Mouse (Mus musculus): ENCODE results near the gene Lactb. TPM values are rescaled to one million over a fixed set of nuclear protein-coding genes. Genes with fewer than 3 reads are reported as not detected.

Lactb gene
- polyA plus RNA-seq (2012; rRNA removed): 18.2 and 18.5 TPM in 2 replicates

DNA sequence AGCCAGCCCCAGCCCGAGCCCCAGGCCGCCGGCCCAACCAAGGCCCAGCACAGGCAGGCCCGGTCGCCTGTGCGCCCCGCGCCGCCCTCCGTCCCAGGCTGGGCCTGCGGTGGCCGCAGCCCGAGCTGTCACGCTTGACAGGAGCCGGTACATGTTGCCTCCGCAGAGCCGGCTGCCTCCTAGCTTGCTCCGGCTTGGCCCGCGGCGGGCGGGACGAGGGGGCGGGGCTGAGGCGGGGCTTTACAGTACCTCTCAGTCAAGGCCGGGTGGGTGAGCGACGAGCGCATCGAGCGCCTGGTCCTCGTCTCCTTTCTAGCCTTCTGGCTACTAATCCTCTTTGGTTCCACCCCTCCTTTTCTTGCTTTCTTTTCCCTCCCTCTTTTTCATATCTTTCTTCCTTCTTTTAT lies at the start of gene Lactb:
TSS of gene Lactb (minus strand) at position 246 of the 407 bp plus-strand sequence.
- TF ChIP-seq CTCF (IDR thresholded peaks at IDR 0.05; ENCODE audit: extremely low read depth, insufficient read depth, low read length) (no peak), POLR2A (IDR thresholded peaks at IDR 0.05; ENCODE audit: extremely low read depth, insufficient read depth, low read length) (peak; percentile 58)
- peak within 1 kb of the TSS; percentile 93 for H3K27ac ChIP-seq (ENCODE audit: insufficient read depth, low read length)
- peaks cover 6% of the 10 kb centered on the region for H3K4me1 ChIP-seq (ENCODE audit: control insufficient read depth, insufficient read depth, low read length)
- peak within 1 kb of the TSS; percentile 77 for H3K4me3 ChIP-seq (ENCODE audit: insufficient read depth, low read length)

DNA sequence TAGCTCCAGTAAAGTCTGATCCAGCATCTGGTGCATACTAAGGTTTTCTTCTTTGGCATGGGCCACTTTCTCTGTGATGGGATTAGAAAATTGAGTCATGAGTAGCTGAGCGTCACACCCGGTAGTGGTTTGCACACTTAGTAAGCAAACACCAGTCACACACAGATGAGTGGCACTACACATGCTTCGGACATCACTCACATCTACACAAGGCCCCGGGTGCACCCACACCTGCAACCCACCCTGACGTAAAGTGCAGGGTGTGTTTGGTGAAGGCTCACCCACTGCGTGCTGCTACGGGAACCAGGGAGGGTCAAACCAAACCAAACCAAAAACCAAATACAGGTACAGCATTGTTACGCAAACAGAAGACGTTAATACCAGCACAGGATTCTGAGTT lies 48.1 kb upstream of the Lactb start:
- H3K27ac ChIP-seq (ENCODE audit: insufficient read depth, low read length): no peak overlapping the region
- H3K4me1 ChIP-seq (ENCODE audit: control insufficient read depth, insufficient read depth, low read length): no peaks in the 10 kb centered on the region; the same call in 1 of the 2 replicates
- TF ChIP-seq POLR2A (IDR thresholded peaks at IDR 0.05; ENCODE audit: extremely low read depth, insufficient read depth, low read length) (no peak), CTCF (IDR thresholded peaks at IDR 0.05; ENCODE audit: extremely low read depth, insufficient read depth, low read length) (no peak)
- H3K4me3 ChIP-seq (ENCODE audit: insufficient read depth, low read length): no peak overlapping the region

DNA sequence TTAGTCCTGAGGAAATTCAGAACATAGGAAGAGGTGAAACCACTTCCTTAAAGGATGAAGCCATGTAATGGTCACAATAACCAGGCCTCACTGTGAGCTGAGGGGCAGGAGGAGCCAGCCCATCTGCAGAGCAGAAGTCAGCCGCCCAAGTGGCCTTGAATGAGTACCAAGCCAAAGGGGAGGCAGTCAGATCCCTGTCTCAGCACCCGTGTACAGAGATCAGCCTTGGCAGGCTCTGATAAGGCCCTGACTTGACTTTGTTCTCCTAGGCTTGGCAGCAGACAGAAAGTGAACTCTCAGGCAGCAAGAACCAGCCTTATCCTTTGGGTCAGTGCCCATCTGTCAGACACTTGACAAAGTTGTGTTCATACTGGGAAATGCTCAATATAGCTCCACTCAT lies 44.8 kb upstream of the Lactb start:
- no peak overlapping the region for H3K27ac ChIP-seq (ENCODE audit: insufficient read depth, low read length)
- H3K4me3 ChIP-seq (ENCODE audit: insufficient read depth, low read length): no peak overlapping the region
- no peaks in the 10 kb centered on the region; the same call in 1 of the 2 replicates for H3K4me1 ChIP-seq (ENCODE audit: control insufficient read depth, insufficient read depth, low read length)
- TF ChIP-seq CTCF (IDR thresholded peaks at IDR 0.05; ENCODE audit: extremely low read depth, insufficient read depth, low read length) (no peak), POLR2A (IDR thresholded peaks at IDR 0.05; ENCODE audit: extremely low read depth, insufficient read depth, low read length) (no peak)

DNA sequence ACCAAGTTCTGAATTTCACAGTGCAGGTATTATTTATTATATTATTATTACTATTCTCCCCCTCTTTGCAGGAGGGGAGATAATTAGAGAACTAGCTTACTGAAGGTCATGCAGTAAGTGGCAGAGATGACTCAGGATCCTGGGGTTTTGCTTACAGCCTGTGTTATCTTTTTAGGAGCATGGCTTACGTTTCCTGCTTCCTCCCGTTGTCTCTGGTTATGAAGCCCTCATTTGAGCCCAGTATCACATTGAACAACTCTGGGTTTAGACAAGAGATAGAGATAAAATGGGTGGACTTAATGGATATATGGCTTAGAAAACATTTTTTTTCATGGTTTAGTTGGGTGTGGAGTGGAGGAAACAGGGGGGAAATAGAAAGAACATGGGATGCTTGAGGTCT lies 38.2 kb upstream of the Lactb start:
- H3K4me1 ChIP-seq (ENCODE audit: control insufficient read depth, insufficient read depth, low read length): no peaks in the 10 kb centered on the region
- no peak overlapping the region for H3K27ac ChIP-seq (ENCODE audit: insufficient read depth, low read length)
- no peak overlapping the region for H3K4me3 ChIP-seq (ENCODE audit: insufficient read depth, low read length)
- no peak for TF ChIP-seq CTCF (IDR thresholded peaks at IDR 0.05; ENCODE audit: extremely low read depth, insufficient read depth, low read length)
- TF ChIP-seq POLR2A (IDR thresholded peaks at IDR 0.05; ENCODE audit: extremely low read depth, insufficient read depth, low read length): no peak

DNA sequence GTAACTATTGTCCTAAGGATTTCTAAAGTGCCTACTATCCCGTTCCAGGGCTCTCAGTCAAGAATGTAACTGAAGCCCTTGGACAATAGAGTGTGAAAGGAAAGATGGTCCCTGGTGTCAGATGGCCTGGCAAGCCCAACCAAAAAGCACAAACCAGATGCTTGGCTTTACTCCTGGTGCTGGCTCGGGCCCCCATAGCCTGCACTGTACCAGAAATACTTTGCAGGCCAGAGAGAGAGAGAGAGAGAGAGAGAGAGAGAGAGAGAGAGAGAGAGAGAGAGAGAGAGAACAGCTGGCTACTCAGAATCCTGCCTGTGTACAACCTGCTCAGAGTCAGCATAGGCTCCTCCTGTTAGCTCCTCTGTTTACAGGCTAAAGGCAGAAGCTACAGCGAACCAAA lies 37.2 kb upstream of the Lactb start:
- TF ChIP-seq CTCF (IDR thresholded peaks at IDR 0.05; ENCODE audit: extremely low read depth, insufficient read depth, low read length): no peak
- no peak for TF ChIP-seq POLR2A (IDR thresholded peaks at IDR 0.05; ENCODE audit: extremely low read depth, insufficient read depth, low read length)

DNA sequence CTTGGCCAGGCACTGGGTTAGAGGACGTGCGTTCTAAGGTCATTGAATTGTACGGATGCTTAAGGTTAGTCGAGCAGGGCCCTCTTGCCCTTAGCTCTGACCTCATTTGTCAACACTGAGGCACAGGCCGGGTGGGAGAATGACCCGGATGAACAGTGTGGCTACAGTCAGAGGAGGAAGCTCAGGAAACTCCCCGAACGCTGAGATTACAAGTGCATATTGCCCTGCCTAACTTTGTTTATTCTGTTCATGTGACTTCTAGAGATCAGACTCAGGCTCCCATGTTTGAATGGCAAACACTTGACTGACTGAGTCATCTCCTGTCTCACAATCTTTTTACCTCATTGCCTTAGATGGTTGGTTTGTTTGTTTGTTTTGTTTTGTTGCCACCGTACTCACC lies 36.2 kb upstream of the Lactb start:
- H3K27ac ChIP-seq (ENCODE audit: insufficient read depth, low read length): no peak overlapping the region
- no peak for TF ChIP-seq POLR2A (IDR thresholded peaks at IDR 0.05; ENCODE audit: extremely low read depth, insufficient read depth, low read length)
- no peaks in the 10 kb centered on the region for H3K4me1 ChIP-seq (ENCODE audit: control insufficient read depth, insufficient read depth, low read length)
- no peak overlapping the region for H3K4me3 ChIP-seq (ENCODE audit: insufficient read depth, low read length)

More for the DNA sequence above, 37.2 kb upstream of the Lactb start:
- no peak overlapping the region for H3K27ac ChIP-seq (ENCODE audit: insufficient read depth, low read length)
- H3K4me3 ChIP-seq (ENCODE audit: insufficient read depth, low read length): no peak overlapping the region
- H3K4me1 ChIP-seq (ENCODE audit: control insufficient read depth, insufficient read depth, low read length): no peaks in the 10 kb centered on the region

DNA sequence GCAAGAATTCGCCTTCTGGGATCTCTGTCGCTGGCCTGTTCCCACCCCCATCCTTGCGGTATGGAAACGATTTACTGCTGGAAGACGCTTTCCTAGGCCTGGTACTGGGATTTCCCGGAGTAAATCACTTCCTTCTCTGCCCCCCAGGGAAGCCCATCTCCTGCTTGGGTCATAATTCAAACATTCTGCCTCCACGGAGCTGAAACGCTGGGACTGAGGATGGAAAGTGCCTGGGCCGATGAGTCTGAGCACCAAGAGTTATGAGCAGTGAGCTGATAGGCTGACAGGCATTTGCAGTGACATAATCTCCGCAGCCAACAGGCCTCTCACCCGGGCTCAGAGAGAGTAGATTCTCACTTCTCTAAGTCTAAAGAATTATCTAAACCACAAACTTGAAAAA lies 33.5 kb upstream of the Lactb start:
- Histone ChIP-seq H3K27ac (ENCODE audit: insufficient read depth, low read length) (no peak overlapping the region), H3K4me3 (ENCODE audit: insufficient read depth, low read length) (no peak overlapping the region), H3K4me1 (ENCODE audit: control insufficient read depth, insufficient read depth, low read length) (no peaks in the 10 kb centered on the region)
- no peak for TF ChIP-seq CTCF (IDR thresholded peaks at IDR 0.05; ENCODE audit: extremely low read depth, insufficient read depth, low read length)
- no peak for TF ChIP-seq POLR2A (IDR thresholded peaks at IDR 0.05; ENCODE audit: extremely low read depth, insufficient read depth, low read length)

DNA sequence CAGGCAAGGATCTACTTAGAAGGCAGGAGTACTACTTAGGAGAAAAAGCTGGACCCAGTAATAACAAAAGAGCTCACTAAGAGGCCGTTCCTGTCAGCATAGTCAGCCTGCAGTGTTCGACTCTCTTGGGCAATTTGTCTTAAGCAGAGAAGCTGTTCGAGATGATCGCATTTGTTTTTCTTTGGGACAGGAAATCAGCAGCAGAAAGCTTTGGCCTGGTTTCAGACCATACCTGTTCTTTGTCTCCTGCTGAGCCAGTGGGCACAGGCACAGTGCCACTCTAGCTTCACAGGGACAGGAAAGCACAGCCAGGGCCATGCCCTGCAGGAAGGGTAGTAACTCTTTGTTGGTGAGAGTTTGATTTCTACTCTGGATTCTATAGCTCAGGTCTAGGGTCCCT lies 31.1 kb upstream of the Lactb start:
- H3K4me3 ChIP-seq (ENCODE audit: insufficient read depth, low read length): no peak overlapping the region
- H3K27ac ChIP-seq (ENCODE audit: insufficient read depth, low read length): no peak overlapping the region
- TF ChIP-seq POLR2A (IDR thresholded peaks at IDR 0.05; ENCODE audit: extremely low read depth, insufficient read depth, low read length) (no peak), CTCF (IDR thresholded peaks at IDR 0.05; ENCODE audit: extremely low read depth, insufficient read depth, low read length) (no peak)
- no peaks in the 10 kb centered on the region for H3K4me1 ChIP-seq (ENCODE audit: control insufficient read depth, insufficient read depth, low read length)

DNA sequence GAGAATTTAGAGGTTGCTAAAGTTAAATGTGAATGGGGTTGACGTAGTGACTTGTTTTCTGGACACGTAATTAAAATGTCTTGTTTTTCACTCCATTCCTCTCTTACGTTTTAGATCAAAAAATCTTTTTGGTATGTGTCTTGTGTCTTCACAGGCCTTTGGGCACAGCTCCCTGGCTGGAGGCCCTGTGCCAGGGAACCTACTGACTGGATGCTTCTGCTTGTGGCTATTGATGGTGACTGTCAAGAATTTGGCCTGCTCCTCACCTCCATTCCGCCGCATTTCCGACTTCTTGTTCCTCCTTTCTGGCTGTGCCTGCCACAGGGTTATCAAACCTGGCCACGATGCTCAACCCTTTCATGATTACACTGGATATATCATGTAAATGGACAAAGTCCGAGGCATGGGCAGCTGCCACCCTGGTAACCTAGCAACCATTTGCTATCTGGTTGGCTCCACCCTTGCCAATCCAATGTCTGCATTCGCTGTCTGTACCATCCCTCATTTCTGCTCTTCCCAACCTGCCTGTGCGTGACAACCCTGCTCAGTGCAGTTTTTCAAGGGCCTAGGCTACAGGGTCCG lies 30.0 kb upstream of the Lactb start:
- no peak overlapping the region for H3K27ac ChIP-seq (ENCODE audit: insufficient read depth, low read length)
- TF ChIP-seq CTCF (IDR thresholded peaks at IDR 0.05; ENCODE audit: extremely low read depth, insufficient read depth, low read length) (no peak), POLR2A (IDR thresholded peaks at IDR 0.05; ENCODE audit: extremely low read depth, insufficient read depth, low read length) (no peak)
- H3K4me3 ChIP-seq (ENCODE audit: insufficient read depth, low read length): no peak overlapping the region
- no peaks in the 10 kb centered on the region for H3K4me1 ChIP-seq (ENCODE audit: control insufficient read depth, insufficient read depth, low read length)

DNA sequence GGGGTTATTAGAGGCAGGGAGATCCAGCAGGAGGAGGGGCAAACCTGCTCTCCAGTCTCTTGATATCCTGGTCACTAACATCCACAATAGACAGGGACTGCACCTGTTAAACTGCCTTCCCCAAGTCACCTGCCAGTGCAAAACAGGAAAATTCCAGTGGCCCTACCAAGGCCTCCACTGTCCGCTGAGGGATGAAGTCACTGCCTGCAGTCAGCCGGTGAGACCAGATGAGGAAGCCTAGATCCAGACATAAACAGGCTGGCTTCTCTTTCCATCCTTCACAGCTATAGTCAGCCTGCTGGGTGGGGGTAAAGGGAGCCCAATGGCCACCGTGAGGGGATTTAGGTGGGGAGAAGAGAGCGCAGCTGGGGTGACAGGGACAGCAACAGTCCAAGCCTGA lies 28.4 kb upstream of the Lactb start:
- TF ChIP-seq POLR2A (IDR thresholded peaks at IDR 0.05; ENCODE audit: extremely low read depth, insufficient read depth, low read length): no peak
- no peak for TF ChIP-seq CTCF (IDR thresholded peaks at IDR 0.05; ENCODE audit: extremely low read depth, insufficient read depth, low read length)
- Histone ChIP-seq H3K4me3 (ENCODE audit: insufficient read depth, low read length) (no peak overlapping the region), H3K27ac (ENCODE audit: insufficient read depth, low read length) (no peak overlapping the region), H3K4me1 (ENCODE audit: control insufficient read depth, insufficient read depth, low read length) (no peaks in the 10 kb centered on the region)

Data from cortical plate, adult 2 months (tissue).